Mouse (Mus musculus): ENCODE data around the gene Dsn1. TPM values are rescaled to one million over a fixed set of nuclear protein-coding genes. Genes with fewer than 3 reads are reported as not detected.

Dsn1 gene
- 6.6 and 7.3 TPM in 2 replicates for polyA plus RNA-seq (2012; rRNA removed)

GRCm38 (mm10) chr2:157006511-157007233, at the start of gene Dsn1:
Dsn1 (minus strand) TSS chr2:157007154.
- peak; percentile 46 to 94 for DNase-seq (ENCODE audit: extremely low spot score in 1 of 2, low spot score in 1 of 2)

GRCm38 (mm10) chr2:157055721-157056120, 48.8 kb upstream of the Dsn1 start:
- DNase-seq (ENCODE audit: extremely low spot score in 1 of 2, low spot score in 1 of 2), result no peak

- peak in 1 of 2 experiments; percentile 54 for DNase-seq (ENCODE audit: extremely low spot score in 1 of 2, low spot score in 1 of 2)
Measured at GRCm38 (mm10) chr2:157054816-157055215, 47.9 kb upstream of the Dsn1 start.

- no peak for DNase-seq (ENCODE audit: extremely low spot score in 1 of 2, low spot score in 1 of 2)
Measured at GRCm38 (mm10) chr2:157054297-157054696, 47.3 kb upstream of the Dsn1 start.

- no peak for DNase-seq (ENCODE audit: extremely low spot score in 1 of 2, low spot score in 1 of 2)
Measured at GRCm38 (mm10) chr2:157053787-157054186, 46.8 kb upstream of the Dsn1 start.

GRCm38 (mm10) chr2:157053124-157053523, 46.2 kb upstream of the Dsn1 start:
- no peak for DNase-seq (ENCODE audit: extremely low spot score in 1 of 2, low spot score in 1 of 2)

- DNase-seq (ENCODE audit: extremely low spot score in 1 of 2, low spot score in 1 of 2), result no peak
Measured at GRCm38 (mm10) chr2:157052448-157052847, 45.5 kb upstream of the Dsn1 start.

GRCm38 (mm10) chr2:157049831-157050243, 42.9 kb upstream of the Dsn1 start:
- peak; percentile 30 to 65 for DNase-seq (ENCODE audit: extremely low spot score in 1 of 2, low spot score in 1 of 2)

- peak; percentile 85 to 87 for DNase-seq (ENCODE audit: extremely low spot score in 1 of 2, low spot score in 1 of 2)
Measured at GRCm38 (mm10) chr2:157048395-157049181, 41.6 kb upstream of the Dsn1 start.

GRCm38 (mm10) chr2:157046956-157047355, 40.0 kb upstream of the Dsn1 start:
- DNase-seq (ENCODE audit: extremely low spot score in 1 of 2, low spot score in 1 of 2), result no peak

GRCm38 (mm10) chr2:157045932-157046331, 39.0 kb upstream of the Dsn1 start:
- DNase-seq (ENCODE audit: extremely low spot score in 1 of 2, low spot score in 1 of 2), result no peak

- no peak for DNase-seq (ENCODE audit: extremely low spot score in 1 of 2, low spot score in 1 of 2)
Measured at GRCm38 (mm10) chr2:157043987-157044386, 37.0 kb upstream of the Dsn1 start.

GRCm38 (mm10) chr2:157043556-157043955, 36.6 kb upstream of the Dsn1 start:
- DNase-seq (ENCODE audit: extremely low spot score in 1 of 2, low spot score in 1 of 2), result no peak

GRCm38 (mm10) chr2:157041421-157041820, 34.5 kb upstream of the Dsn1 start:
- DNase-seq (ENCODE audit: extremely low spot score in 1 of 2, low spot score in 1 of 2), result no peak

- DNase-seq (ENCODE audit: extremely low spot score in 1 of 2, low spot score in 1 of 2), result no peak
Measured at GRCm38 (mm10) chr2:157040649-157041046, 33.7 kb upstream of the Dsn1 start.

GRCm38 (mm10) chr2:157039900-157040648, 33.1 kb upstream of the Dsn1 start:
- DNase-seq (ENCODE audit: extremely low spot score in 1 of 2, low spot score in 1 of 2), result no peak

- no peak for DNase-seq (ENCODE audit: extremely low spot score in 1 of 2, low spot score in 1 of 2)
Measured at GRCm38 (mm10) chr2:157037303-157037702, 30.3 kb upstream of the Dsn1 start.

GRCm38 (mm10) chr2:157036400-157036799, 29.4 kb upstream of the Dsn1 start:
- no peak for DNase-seq (ENCODE audit: extremely low spot score in 1 of 2, low spot score in 1 of 2)

- no peak for DNase-seq (ENCODE audit: extremely low spot score in 1 of 2, low spot score in 1 of 2)
Measured at GRCm38 (mm10) chr2:157035371-157035770, 28.4 kb upstream of the Dsn1 start.

GRCm38 (mm10) chr2:157030804-157031203, 23.9 kb upstream of the Dsn1 start:
- peak; percentile 59 to 94 for DNase-seq (ENCODE audit: extremely low spot score in 1 of 2, low spot score in 1 of 2)

- DNase-seq (ENCODE audit: extremely low spot score in 1 of 2, low spot score in 1 of 2), result no peak
Measured at GRCm38 (mm10) chr2:157028261-157028660, 21.3 kb upstream of the Dsn1 start.
